In genomic region chrX:151046321-151046720, GRCm38 (mm10) we compare ENCODE assay signal across 9 mouse cellular contexts. TPM values are rescaled to one million over a fixed set of nuclear protein-coding genes. Genes with fewer than 3 reads are reported as not detected.
DNase-seq lines count a peak whose midpoint lies in the region; ATAC-seq and TF ChIP-seq lines count a peak whose summit lies in the region.
"Had no signal": no experiment of that assay in that cellular context is flagged by ENCODE, and none has a peak within 500 bp of the region (broad histone marks: within the 10 kb centered on the region; RNA-seq: fewer than 3 reads in every experiment).

No protein-coding gene starts in this region.

- no peaks in the 10 kb centered on the region for H3K9me3 ChIP-seq in heart, postnatal 0 days (replicated peaks; ENCODE audit: control insufficient read depth, low read length)
- 0 out of 2 replicates have a peak, but pooled peaks cover 3% of the 10 kb centered on the region for H3K9me3 ChIP-seq in hindbrain, embryonic 10.5 days
- H3K9me3 ChIP-seq in midbrain, embryonic 10.5 days (replicated peaks), result peaks cover 10% of the 10 kb centered on the region; the same call in 1 of the 2 replicates

- ATAC-seq in heart, postnatal 0 days (ENCODE audit: insufficient read depth, low read depth), result no peak
- no peak for ATAC-seq in activated CD4-positive, CD25-positive, alpha-beta regulatory T cell, adult 4 months
- ATAC-seq in megakaryocyte, adult 5-6 weeks (ENCODE audit: poor library complexity, severe bottlenecking), result no peak

- no peaks in the 10 kb centered on the region for H3K27me3 ChIP-seq in heart, postnatal 0 days (ENCODE audit: control insufficient read depth, insufficient read depth, low read length)
- H3K27me3 ChIP-seq in hindbrain, embryonic 10.5 days (ENCODE audit: insufficient read depth, poor library complexity, severe bottlenecking), result no peaks in the 10 kb centered on the region; the same call in 1 of the 2 replicates
- H3K27me3 ChIP-seq in midbrain, embryonic 10.5 days (ENCODE audit: low read depth, poor library complexity, severe bottlenecking), result peaks cover 44% of the 10 kb centered on the region; the same call in 1 of the 2 replicates

- TF ChIP-seq CTCF in heart, postnatal 0 days (IDR thresholded peaks at IDR 0.05; ENCODE audit: low read depth), result no peak

- peak overlapping the region; percentile 78 for H3K4me3 ChIP-seq in heart, postnatal 0 days (ENCODE audit: low read depth, low read length)
- peak overlapping the region; percentile 71 for H3K4me3 ChIP-seq in brown adipose tissue, adult 24 weeks (ENCODE audit: insufficient read depth, low read depth, low read length)
- peak overlapping the region; percentile 67 for H3K4me3 ChIP-seq in hindbrain, embryonic 10.5 days
- H3K4me3 ChIP-seq in midbrain, embryonic 10.5 days, result peak overlapping the region; percentile 76

- H3K36me3 ChIP-seq in heart, postnatal 0 days (replicated peaks; ENCODE audit: control insufficient read depth, insufficient read depth, low read length), result no peaks in the 10 kb centered on the region
- H3K36me3 ChIP-seq in hindbrain, embryonic 10.5 days, result no peaks in the 10 kb centered on the region
- H3K36me3 ChIP-seq in midbrain, embryonic 10.5 days, result 0 out of 2 replicates have a peak, but pooled peaks cover 3% of the 10 kb centered on the region

- DNase-seq in heart, postnatal 0 days (ENCODE audit: low spot score), result no peak
- DNase-seq in heart, postnatal 4 days, result no peak
- DNase-seq in hindbrain, embryonic 10.5 days (ENCODE audit: low spot score), result no peak
- no peak for DNase-seq in midbrain, embryonic 10.5 days (ENCODE audit: low spot score)
- DNase-seq in embryo, embryonic 10 days (ENCODE audit: low spot score), result no peak

- peak overlapping the region; percentile 57 for H3K4me2 ChIP-seq in heart, postnatal 0 days (ENCODE audit: low read depth, low read length)

- 41% methylated on average over 11 of the region's 11 CpGs for WGBS in heart, postnatal 0 days
- WGBS in hindbrain, embryonic 10.5 days, result 46% methylated on average over 11 of the region's 11 CpGs
- 40% methylated on average over 11 of the region's 11 CpGs for WGBS in midbrain, embryonic 10.5 days

- TF ChIP-seq EP300 in heart, postnatal 0 days (IDR thresholded peaks at IDR 0.05; ENCODE audit: low read depth), result no peak

- H3K27ac ChIP-seq in heart, postnatal 0 days (ENCODE audit: low read depth), result peak overlapping the region; percentile 76; the same call in 1 of the 2 replicates
- H3K27ac ChIP-seq in brown adipose tissue, adult 24 weeks (replicated peaks; ENCODE audit: low read depth, low read length), result no peak overlapping the region
- peak overlapping the region; percentile 93 for H3K27ac ChIP-seq in hindbrain, embryonic 10.5 days
- peak overlapping the region; percentile 93 for H3K27ac ChIP-seq in midbrain, embryonic 10.5 days (replicated peaks)
- H3K27ac ChIP-seq: macrophage had no signal

- H3K4me1 ChIP-seq in heart, postnatal 0 days (ENCODE audit: control insufficient read depth, insufficient read depth), result peaks cover 8% of the 10 kb centered on the region
- no peaks in the 10 kb centered on the region for H3K4me1 ChIP-seq in brown adipose tissue, adult 24 weeks (ENCODE audit: control insufficient read depth, insufficient read depth, insufficient read length, low read length)
- H3K4me1 ChIP-seq in hindbrain, embryonic 10.5 days (replicated peaks), result peaks cover 22% of the 10 kb centered on the region
- peaks cover 26% of the 10 kb centered on the region for H3K4me1 ChIP-seq in midbrain, embryonic 10.5 days

- H3K9ac ChIP-seq in heart, postnatal 0 days (replicated peaks; ENCODE audit: low read depth, low read length), result no peak overlapping the region; the same call in 1 of the 2 replicates

RNA-seq across cellular contexts. Expression of gene Fgd1, which starts 0.4 kb away (rescaled TPM):
- total RNA-seq in heart, postnatal 0 days (2014; rRNA removed; ENCODE audit: low replicate concordance), result 11.4 and 17.4 TPM in 2 replicates
- 4.8 and 5.1 TPM in 2 replicates for polyA plus RNA-seq in heart, postnatal 0 days (2015; fragmentation: Nextera tagmentation; extraction: Ambion mirVana)
- 10 to 100 TPM; 23.7 to 25.6 TPM for total RNA-seq in heart, postnatal 4 days (2021)
- polyA plus RNA-seq in brown adipose tissue, adult 24 weeks (2012; ENCODE audit: insufficient read depth, insufficient read length, missing spikeins), result 1.8 and 2.4 TPM in 2 replicates
- 9.0 and 12.0 TPM in 2 replicates for polyA plus RNA-seq in hindbrain, embryonic 10.5 days (2016; fragmentation: Nextera tagmentation; extraction: Ambion mirVana)
- polyA plus RNA-seq in midbrain, embryonic 10.5 days (2016; fragmentation: Nextera tagmentation; extraction: Ambion mirVana), result 8.4 and 8.5 TPM in 2 replicates
- under 1 TPM in 1 of 2 experiments, not detected in 1; 0.42 TPM for polyA plus RNA-seq in activated CD4-positive, CD25-positive, alpha-beta regulatory T cell, adult 4 months (2017; shearing (Covaris generic))
- 0.83 and 1.2 TPM in 2 replicates for total RNA-seq in megakaryocyte, adult 5-6 weeks (2015)
- 0.73 and 1.2 TPM in 2 replicates for total RNA-seq in megakaryocyte, adult 5-6 weeks (2017)

RNA-seq across cellular contexts. Expression of gene Gnl3l, which starts 29.2 kb away (rescaled TPM):
- total RNA-seq in heart, postnatal 0 days (2014; rRNA removed; ENCODE audit: low replicate concordance), result 27.0 and 33.4 TPM in 2 replicates
- polyA plus RNA-seq in heart, postnatal 0 days (2015; fragmentation: Nextera tagmentation; extraction: Ambion mirVana), result 15.2 and 15.4 TPM in 2 replicates
- 10 to 100 TPM; 34.3 to 37.9 TPM for total RNA-seq in heart, postnatal 4 days (2021)
- 9.8 and 10.3 TPM in 2 replicates for polyA plus RNA-seq in brown adipose tissue, adult 24 weeks (2012; ENCODE audit: insufficient read depth, insufficient read length, missing spikeins)
- polyA plus RNA-seq in hindbrain, embryonic 10.5 days (2016; fragmentation: Nextera tagmentation; extraction: Ambion mirVana), result 38.6 and 40.1 TPM in 2 replicates
- polyA plus RNA-seq in midbrain, embryonic 10.5 days (2016; fragmentation: Nextera tagmentation; extraction: Ambion mirVana), result 39.9 and 46.3 TPM in 2 replicates
- polyA plus RNA-seq in activated CD4-positive, CD25-positive, alpha-beta regulatory T cell, adult 4 months (2017; shearing (Covaris generic)), result 10 to 100 TPM; 22.6 to 24.7 TPM
- 15.4 and 23.5 TPM in 2 replicates for total RNA-seq in megakaryocyte, adult 5-6 weeks (2015)
- 24.5 and 26.8 TPM in 2 replicates for total RNA-seq in megakaryocyte, adult 5-6 weeks (2017)

RNA-seq across cellular contexts. Expression of gene Tsr2, which starts 50.0 kb away (rescaled TPM):
- 6.2 and 8.9 TPM in 2 replicates for total RNA-seq in heart, postnatal 0 days (2014; rRNA removed; ENCODE audit: low replicate concordance)
- 9.0 and 10.4 TPM in 2 replicates for polyA plus RNA-seq in heart, postnatal 0 days (2015; fragmentation: Nextera tagmentation; extraction: Ambion mirVana)
- 10 to 100 TPM; 12.9 to 13.0 TPM for total RNA-seq in heart, postnatal 4 days (2021)
- 9.0 and 12.6 TPM in 2 replicates for polyA plus RNA-seq in brown adipose tissue, adult 24 weeks (2012; ENCODE audit: insufficient read depth, insufficient read length, missing spikeins)
- 46.1 and 48.7 TPM in 2 replicates for polyA plus RNA-seq in hindbrain, embryonic 10.5 days (2016; fragmentation: Nextera tagmentation; extraction: Ambion mirVana)
- 50.5 and 60.9 TPM in 2 replicates for polyA plus RNA-seq in midbrain, embryonic 10.5 days (2016; fragmentation: Nextera tagmentation; extraction: Ambion mirVana)
- 10 to 100 TPM; 15.8 to 19.0 TPM for polyA plus RNA-seq in activated CD4-positive, CD25-positive, alpha-beta regulatory T cell, adult 4 months (2017; shearing (Covaris generic))
- 9.5 and 10.1 TPM in 2 replicates for total RNA-seq in megakaryocyte, adult 5-6 weeks (2015)
- total RNA-seq in megakaryocyte, adult 5-6 weeks (2017), result 11.0 and 13.9 TPM in 2 replicates
